Mouse (Mus musculus): Measurements from ENCODE around the gene Pnp. TPM values are rescaled to one million over a fixed set of nuclear protein-coding genes. Genes with fewer than 3 reads are reported as not detected.

Gene Pnp
- polyA plus RNA-seq, 1 experiment = 30.1 TPM

Other genes with a start within 250 kb of the Pnp start
- not detected in 2 replicates for gene Olfr747, start 237.9 kb upstream of the Pnp start, polyA plus RNA-seq (2012; rRNA removed)
- gene Olfr748, start 223.7 kb upstream of the Pnp start, polyA plus RNA-seq (2012; rRNA removed) = not detected in 2 replicates
- 0.13 and 0.14 TPM in 2 replicates for gene Olfr749, start 186.0 kb upstream of the Pnp start, polyA plus RNA-seq (2012; rRNA removed)
- gene Ttc5, start 145.6 kb upstream of the Pnp start, polyA plus RNA-seq (2012; rRNA removed) = 61.4 and 70.5 TPM in 2 replicates
- 0.06 and 0.08 TPM in 2 replicates for gene Ccnb1ip1, start 123.3 kb upstream of the Pnp start, polyA plus RNA-seq (2012; rRNA removed)
- 58.4 and 58.7 TPM in 2 replicates for gene Parp2, start 123.2 kb upstream of the Pnp start, polyA plus RNA-seq (2012; rRNA removed)
- gene Tep1, start 60.5 kb upstream of the Pnp start, polyA plus RNA-seq (2012; rRNA removed) = 3.5 and 5.2 TPM in 2 replicates
- gene Klhl33, start 33.6 kb upstream of the Pnp start, polyA plus RNA-seq (2012; rRNA removed) = 3.1 and 3.3 TPM in 2 replicates
- 66.7 and 70.0 TPM in 2 replicates for gene Osgep, start 6.2 kb upstream of the Pnp start, polyA plus RNA-seq (2012; rRNA removed)
- 60.2 and 60.5 TPM in 2 replicates for gene Apex1, start 6.1 kb upstream of the Pnp start, polyA plus RNA-seq (2012; rRNA removed)
- 156 and 184 TPM in 2 replicates for gene Pip4p1, start 226 bp upstream of the Pnp start, polyA plus RNA-seq (2012; rRNA removed)
- 25.7 and 37.9 TPM in 2 replicates for gene Gm49342, start 13.4 kb downstream of the Pnp start, polyA plus RNA-seq (2012; rRNA removed)
- gene Pnp2, start 24.9 kb downstream of the Pnp start, polyA plus RNA-seq (2012; rRNA removed) = 1.3 and 1.7 TPM in 2 replicates
- gene Rnase10, start 76.7 kb downstream of the Pnp start, polyA plus RNA-seq (2012; rRNA removed) = 0.16 TPM in 1 of 2 replicates, not detected in the other
- not detected in 2 replicates for gene Rnase9, start 110.8 kb downstream of the Pnp start, polyA plus RNA-seq (2012; rRNA removed)
- not detected in 2 replicates for gene Rnase11, start 119.1 kb downstream of the Pnp start, polyA plus RNA-seq (2012; rRNA removed)
- 0.20 TPM in 1 of 2 replicates, not detected in the other for gene Rnase12, start 126.6 kb downstream of the Pnp start, polyA plus RNA-seq (2012; rRNA removed)
- not detected in 2 replicates for gene Olfr750, start 143.4 kb downstream of the Pnp start, polyA plus RNA-seq (2012; rRNA removed)
- gene Rnase4, start 160.0 kb downstream of the Pnp start, polyA plus RNA-seq (2012; rRNA removed) = 20.3 and 27.1 TPM in 2 replicates
- 4.2 and 6.9 TPM in 2 replicates for gene Ang, start 160.1 kb downstream of the Pnp start, polyA plus RNA-seq (2012; rRNA removed)
- not detected in 2 replicates for gene Eddm3b, start 183.3 kb downstream of the Pnp start, polyA plus RNA-seq (2012; rRNA removed)
- gene Rnase6, start 192.8 kb downstream of the Pnp start, polyA plus RNA-seq (2012; rRNA removed) = 0.38 and 0.56 TPM in 2 replicates
- gene Rnase1, start 215.7 kb downstream of the Pnp start, polyA plus RNA-seq (2012; rRNA removed) = 0.72 and 0.99 TPM in 2 replicates
- gene Rnase2b, start 231.2 kb downstream of the Pnp start, polyA plus RNA-seq (2012; rRNA removed) = not detected in 2 replicates

All from frontal cortex, adult 2 months (tissue).